Mouse (Mus musculus) urinary bladder, postnatal 25 days (tissue): ENCODE measurements around the gene Olfr824.
"Not testable (repeated sequence)": the region's sequence is repeated elsewhere in the genome, so short reads cannot be mapped to it uniquely, and the experiment has no call there.

ENCODE experiments used
- DNase-seq: peaks from one replicate; pipeline ENCODE4 v3.0.0; 2022; ENCODE audit warnings: low spot score

Olfr824 gene

DNA sequence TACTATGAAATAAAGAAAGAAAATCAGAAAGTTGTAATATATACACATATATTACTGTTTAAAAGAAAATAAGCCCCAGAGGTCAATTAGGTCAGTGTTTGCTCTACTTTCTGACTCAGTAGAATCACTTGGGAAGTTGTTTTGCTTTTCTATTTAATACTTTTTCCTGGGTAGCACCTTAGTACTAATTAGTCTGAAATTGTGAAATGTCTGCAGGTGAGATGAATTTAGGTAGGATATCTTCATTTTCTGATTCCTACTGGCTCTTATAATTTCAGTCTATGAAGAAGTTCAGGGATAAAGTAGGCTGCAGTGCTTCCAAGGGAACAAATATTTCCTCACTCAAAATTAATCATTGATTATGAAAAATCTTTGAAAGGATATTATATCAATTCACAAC, at the start of gene Olfr824:
Gene Olfr824, minus strand, starts transcription at position 101 of the 400 bp plus-strand sequence.
- DNase-seq = not testable (repeated sequence)

GRCm38 (mm10) chr10:130166666-130167065, 36.9 kb upstream of the Olfr824 start, which contains the start of gene Olfr825:
TSS of gene Olfr825 (minus strand) at chr10:130166766.
- no peak for DNase-seq

- DNase-seq = no peak
These were observed 35.4 kb upstream of the Olfr824 start for GRCm38 (mm10) chr10:130165196-130165595.

GRCm38 (mm10) chr10:130144121-130144520, 14.3 kb upstream of the Olfr824 start:
- no peak for DNase-seq

GRCm38 (mm10) chr10:130142481-130142880, 12.7 kb upstream of the Olfr824 start:
- not testable (repeated sequence) for DNase-seq

GRCm38 (mm10) chr10:130134811-130135210, 5.0 kb upstream of the Olfr824 start:
- no peak for DNase-seq

- DNase-seq = not testable (repeated sequence)
These were observed 13.8 kb downstream of the Olfr824 start for GRCm38 (mm10) chr10:130116045-130116444.

DNA sequence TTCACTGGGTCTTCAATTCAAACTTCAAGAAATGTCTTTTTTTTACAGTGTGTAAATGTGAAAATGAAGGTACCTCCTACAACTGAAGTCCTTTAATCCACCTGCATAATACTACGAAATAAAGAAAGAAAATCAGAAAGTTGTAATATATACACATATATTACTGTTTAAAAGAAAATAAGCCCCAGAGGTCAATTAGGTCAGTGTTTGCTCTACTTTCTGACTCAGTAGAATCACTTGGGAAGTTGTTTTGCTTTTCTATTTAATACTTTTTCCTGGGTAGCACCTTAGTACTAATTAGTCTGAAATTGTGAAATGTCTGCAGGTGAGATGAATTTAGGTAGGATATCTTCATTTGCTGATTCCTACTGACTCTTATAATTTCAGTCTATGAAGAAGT, 14.5 kb downstream of the Olfr824 start, which contains the start of gene Olfr823:
Gene Olfr823, minus strand, starts transcription at position 101 of the 400 bp plus-strand sequence.
- not testable (repeated sequence) for DNase-seq

GRCm38 (mm10) chr10:130096104-130096503, 33.7 kb downstream of the Olfr824 start:
- DNase-seq = no peak

DNA sequence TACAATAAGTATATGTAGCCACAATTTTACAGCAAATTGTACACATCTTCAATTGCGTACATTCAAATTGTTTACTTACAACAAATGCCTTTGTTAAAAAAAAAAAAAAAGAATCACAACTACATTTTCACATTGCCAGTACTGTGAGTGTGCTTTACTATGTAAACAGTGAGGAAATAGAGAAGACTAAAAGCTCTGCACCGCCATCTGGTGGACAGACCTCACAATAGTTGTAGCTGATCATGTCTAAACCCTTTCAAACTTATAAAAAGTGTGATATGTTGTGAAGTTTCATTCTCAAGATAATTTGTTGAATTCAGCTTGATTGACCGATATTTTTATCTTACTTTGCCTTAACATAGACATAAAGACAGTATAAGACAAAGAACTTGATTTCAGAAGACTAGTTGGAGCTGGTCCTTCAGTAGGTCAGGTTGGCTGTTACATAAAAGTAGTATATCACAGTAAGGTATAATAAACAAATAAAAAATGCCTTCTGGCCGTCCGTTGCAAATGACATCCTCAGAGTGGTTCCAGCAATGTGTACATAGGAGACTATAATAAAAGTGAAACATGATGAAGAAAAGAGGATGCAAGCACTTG, 36.9 kb downstream of the Olfr824 start:
- peak; percentile 44 for DNase-seq
